Mouse (Mus musculus) testis, adult 2 months (tissue): ENCODE results near the gene Ntn4.

ENCODE experiments used
- CTCF ChIP-seq: fragments of 200-500 bp; IDR thresholded peaks from 2 replicates; pipeline ENCODE4 v1.5.1; 2012; ENCODE audit warnings: low read depth, mild to moderate bottlenecking, inconsistent platforms, low read length, moderate library complexity; ENCODE audit not compliant: control insufficient read depth, insufficient read depth, insufficient replicate concordance
- POLR2A ChIP-seq: fragments of 200-500 bp; IDR thresholded peaks from 2 replicates; pipeline ENCODE4 v1.6.1; 2012; ENCODE audit warnings: low read depth, mild to moderate bottlenecking, inconsistent platforms, low read length, moderate library complexity; ENCODE audit not compliant: control insufficient read depth

DNA sequence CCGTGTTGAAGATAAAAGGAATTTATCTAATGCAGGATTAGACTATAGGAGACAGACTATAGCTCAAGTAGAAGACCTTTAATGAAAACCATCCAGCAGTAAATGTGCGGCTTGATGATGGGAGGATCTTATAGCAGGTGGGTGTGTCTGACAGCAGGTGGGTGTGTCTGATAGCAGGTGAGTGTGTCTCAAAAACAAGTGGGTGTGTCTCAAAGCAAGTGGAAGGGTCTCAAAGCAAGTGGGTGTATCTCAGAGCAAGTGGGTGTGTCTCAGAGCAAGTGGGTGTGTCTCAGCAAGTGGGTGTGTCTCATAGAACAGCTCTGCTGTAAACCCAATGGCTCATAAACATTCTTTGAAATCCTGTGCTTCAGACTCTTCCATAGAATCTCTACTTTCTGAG lies 25.7 kb downstream of the Ntn4 start:
- no peak for TF ChIP-seq POLR2A
- TF ChIP-seq CTCF: no peak
